Mouse (Mus musculus) cerebellum, postnatal 36 days (tissue): Measurements from ENCODE around the gene Ehmt2.

ENCODE experiments used
- DNase-seq, 2 experiments: peaks; one replicate each; pipeline ENCODE4 v3.0.0; 2021 to 2022; ENCODE audit warnings: mixed read lengths in 2 of 2

Ehmt2 gene

GRCm38 (mm10) chr17:34898160-34898586, at the start of gene Ehmt2, which contains the start of gene C2:
Gene Ehmt2, plus strand, starts transcription at chr17:34898469.
Gene C2, minus strand, starts transcription at chr17:34898265.
- DNase-seq, result peak; percentile 76 to 84

- DNase-seq, result peak; percentile 96 to 99
Observed at GRCm38 (mm10) chr17:34849722-34850516, 48.4 kb upstream of the Ehmt2 start, which contains the start of the genes Skiv2l and Nelfe. Gene Skiv2l, minus strand, starts transcription at chr17:34850210. Gene Nelfe, plus strand, starts transcription at chr17:34850391.

GRCm38 (mm10) chr17:34850517-34851125, 47.6 kb upstream of the Ehmt2 start:
- no peak for DNase-seq

GRCm38 (mm10) chr17:34853511-34853910, 44.8 kb upstream of the Ehmt2 start:
- DNase-seq, result no peak

- no peak for DNase-seq
Observed at GRCm38 (mm10) chr17:34854761-34855160, 43.5 kb upstream of the Ehmt2 start.

- DNase-seq, result peak; percentile 38 to 44
Observed at GRCm38 (mm10) chr17:34855825-34856224, 42.4 kb upstream of the Ehmt2 start.

DNA sequence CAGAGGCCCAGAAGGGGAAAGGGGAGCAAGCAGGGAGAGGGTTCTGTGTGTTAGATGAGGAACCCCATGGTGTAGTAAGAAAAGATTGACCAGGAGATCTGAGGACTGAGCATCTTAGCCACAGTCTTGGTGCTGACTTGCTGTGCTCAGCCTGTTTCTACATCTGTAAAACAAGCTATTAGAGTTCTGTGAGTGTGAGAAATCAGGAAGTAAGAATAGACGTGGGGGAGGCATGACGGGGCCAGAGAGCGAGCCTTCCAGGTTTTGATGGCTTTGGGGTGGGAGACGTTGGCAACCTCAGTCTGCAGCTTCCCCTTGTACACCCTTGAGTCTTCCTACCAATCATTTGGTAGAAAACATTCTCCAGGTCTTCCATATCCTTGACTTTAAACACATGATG, 39.6 kb upstream of the Ehmt2 start:
- DNase-seq, result no peak

DNA sequence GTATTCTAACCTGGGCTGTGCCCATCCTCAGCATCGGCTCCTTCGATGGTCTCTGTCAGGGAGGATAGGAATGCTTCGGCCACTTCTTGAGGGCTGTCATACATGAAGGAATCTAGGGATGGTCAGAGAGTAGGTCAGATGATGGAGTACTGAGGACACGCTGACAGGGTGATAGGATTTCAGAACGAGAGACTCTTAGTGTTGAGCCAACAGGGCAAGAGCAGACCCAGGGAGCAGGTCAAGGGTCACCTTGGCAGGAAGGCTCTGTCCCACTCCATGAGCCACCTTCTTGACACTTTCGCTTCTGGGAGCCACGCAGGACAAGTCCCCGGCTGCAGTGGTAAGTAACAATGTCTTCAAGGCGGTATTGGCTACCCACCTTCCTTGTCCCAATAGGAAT, 37.8 kb upstream of the Ehmt2 start:
- DNase-seq, result no peak

DNA sequence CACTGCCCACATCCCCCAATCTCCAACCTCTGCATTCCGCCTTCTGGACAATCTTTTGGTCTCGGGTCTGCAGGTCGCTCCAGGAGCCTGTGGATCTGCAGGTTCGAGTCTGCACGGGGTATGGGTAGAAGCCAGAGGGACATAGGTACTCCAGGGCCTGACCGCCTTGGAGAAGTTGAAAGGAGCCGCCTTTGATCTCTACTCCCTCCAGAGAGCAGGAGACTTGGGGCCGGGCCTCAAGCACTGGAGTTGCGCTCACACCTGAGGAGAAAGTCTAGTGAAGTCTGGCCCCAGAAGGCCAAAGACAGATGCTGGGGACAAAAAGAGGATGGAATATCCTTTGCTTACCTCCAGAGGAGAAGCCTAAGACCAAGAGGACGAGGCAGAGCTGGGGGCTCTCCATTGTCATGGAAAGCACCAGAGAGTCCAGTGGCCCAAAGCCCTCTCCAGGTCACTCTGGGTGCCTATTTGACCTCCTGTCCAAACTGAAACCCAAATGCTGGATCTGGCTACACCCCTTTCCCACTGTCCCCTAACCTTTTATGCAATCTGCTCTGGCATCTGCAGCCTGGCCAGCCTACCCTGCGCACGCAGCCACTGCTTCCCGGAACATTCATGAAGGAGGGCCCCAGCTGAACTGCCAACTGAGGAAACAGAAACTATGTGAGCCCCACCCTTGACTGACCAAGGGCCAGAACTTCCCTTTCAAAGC, 36.4 kb upstream of the Ehmt2 start:
- DNase-seq, result no peak

DNA sequence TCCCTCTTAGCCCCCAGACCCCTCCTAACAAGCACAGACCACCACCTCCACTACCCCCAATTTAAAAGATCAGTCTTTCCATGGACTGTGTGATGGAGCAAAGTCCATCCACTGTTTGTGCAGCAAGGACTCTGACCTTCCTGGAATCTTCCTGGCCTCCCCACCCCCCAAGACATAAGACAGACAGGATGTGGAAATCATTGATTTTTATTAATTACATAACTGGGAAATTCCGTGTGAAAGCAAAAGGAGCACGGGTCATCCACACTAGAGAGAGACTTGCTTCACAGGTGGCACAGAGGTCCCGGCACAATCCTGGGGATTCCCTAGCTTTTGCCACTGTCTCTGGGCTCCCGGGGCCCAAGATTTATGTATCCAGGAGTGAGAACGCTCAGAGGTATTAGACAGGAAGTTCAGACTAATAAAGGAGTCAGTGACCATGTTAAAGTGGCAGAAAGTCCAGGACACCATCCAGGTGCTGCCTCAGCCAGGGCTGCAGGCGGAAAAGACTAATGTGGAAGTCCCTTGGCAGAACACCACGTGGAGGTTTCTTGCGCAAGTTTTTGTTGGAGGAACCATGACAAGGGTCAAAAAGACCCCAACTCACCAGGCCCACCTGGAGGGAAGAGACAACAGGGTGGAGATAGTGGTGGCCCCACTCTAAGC, 35.7 kb upstream of the Ehmt2 start, which contains the start of gene Cfb:
Gene Cfb (minus strand): TSS at position 103 of the 666 bp plus-strand sequence.
- DNase-seq, result no peak

GRCm38 (mm10) chr17:34865981-34866380, 32.3 kb upstream of the Ehmt2 start:
- DNase-seq, result no peak

GRCm38 (mm10) chr17:34874321-34874720, 23.9 kb upstream of the Ehmt2 start:
- no peak for DNase-seq

GRCm38 (mm10) chr17:34879336-34879879, 18.9 kb upstream of the Ehmt2 start, which contains the start of gene Zbtb12:
Gene Zbtb12, plus strand, starts transcription at chr17:34879483.
- DNase-seq, result no peak

DNA sequence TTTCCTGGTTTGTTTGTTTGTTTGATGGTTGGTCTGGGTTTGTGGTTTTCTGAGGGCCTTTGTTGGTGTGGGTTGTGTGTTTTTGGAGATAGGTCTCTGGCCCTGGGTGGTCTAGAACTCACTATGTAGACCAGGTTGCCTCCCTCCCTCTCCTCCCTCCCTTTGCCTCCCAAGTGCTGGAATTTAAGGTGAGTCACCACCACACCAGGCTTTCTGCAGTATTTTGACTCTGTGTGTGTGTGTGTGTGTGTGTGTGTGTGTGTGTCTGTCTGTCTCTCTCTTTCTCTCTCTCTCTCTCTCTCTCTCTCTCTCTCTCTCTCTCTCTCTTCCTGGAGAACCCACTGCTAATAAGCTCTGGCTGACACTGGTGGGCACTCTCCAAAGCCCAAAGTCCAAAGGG, 17.1 kb upstream of the Ehmt2 start:
- no peak for DNase-seq

GRCm38 (mm10) chr17:34881683-34882310, 16.5 kb upstream of the Ehmt2 start, which contains the start of gene Gm20547:
Gene Gm20547, minus strand, starts transcription at chr17:34882042.
- no peak for DNase-seq

DNA sequence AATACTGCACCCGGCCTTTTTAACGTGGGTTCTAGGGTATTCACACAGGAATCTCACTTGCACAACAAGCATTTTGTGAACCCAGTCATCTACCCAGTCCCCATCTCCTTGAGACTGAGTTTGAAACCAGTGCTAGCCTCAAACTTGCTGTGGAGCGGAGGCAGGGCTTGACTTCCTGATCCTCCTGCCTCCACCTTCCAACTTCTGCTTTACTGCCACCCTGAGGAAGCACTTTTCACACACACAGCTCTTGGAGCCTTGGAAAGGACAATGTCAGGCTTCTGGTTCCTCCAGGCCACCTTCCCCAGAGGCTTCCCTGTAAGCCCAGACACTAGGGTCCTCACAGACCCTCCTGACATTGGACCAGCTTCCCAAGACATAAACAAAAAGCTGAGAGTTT, 14.9 kb upstream of the Ehmt2 start:
- no peak for DNase-seq

- DNase-seq, result no peak
Observed at GRCm38 (mm10) chr17:34884704-34885103, 13.6 kb upstream of the Ehmt2 start.

DNA sequence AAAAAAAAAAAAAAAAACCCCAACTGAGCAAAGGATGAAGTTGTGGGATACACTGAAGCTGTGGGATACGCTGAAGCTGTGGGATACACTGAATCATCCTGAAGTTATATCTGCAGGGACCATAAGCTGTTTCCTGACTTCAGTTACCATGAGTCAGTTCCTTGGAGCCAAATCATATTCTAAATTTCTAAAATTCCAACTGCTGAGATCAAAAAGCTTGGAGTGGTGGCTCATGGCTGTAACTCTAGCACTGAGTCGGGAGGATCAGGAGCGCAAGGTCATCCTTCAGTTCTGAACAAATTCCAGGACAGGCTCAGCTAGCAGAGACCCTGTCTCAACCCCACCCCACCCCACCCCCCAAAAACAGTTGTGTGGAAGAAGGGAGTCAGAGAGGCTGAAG, 12.7 kb upstream of the Ehmt2 start:
- no peak for DNase-seq

- no peak for DNase-seq
Observed at GRCm38 (mm10) chr17:34887942-34888341, 10.3 kb upstream of the Ehmt2 start.

- no peak for DNase-seq
Observed at GRCm38 (mm10) chr17:34890074-34890743, 8.1 kb upstream of the Ehmt2 start.

GRCm38 (mm10) chr17:34891377-34891776, 6.9 kb upstream of the Ehmt2 start:
- DNase-seq, result no peak
